Mouse (Mus musculus) cerebellum, postnatal 36 days (tissue): Measurements from ENCODE around the gene Gm48552.
A peak's percentile ranks its signal among the peaks of the same experiment; 100 is the strongest.

ENCODE experiments used
- DNase-seq, 2 experiments: peaks; one replicate each; pipeline ENCODE4 v3.0.0; 2021 to 2022; ENCODE audit warnings: mixed read lengths in 2 of 2

Gm48552 gene

GRCm38 (mm10) chr10:81362336-81362949 lies 26.4 kb upstream of the Gm48552 start:
- DNase-seq: no peak

DNA sequence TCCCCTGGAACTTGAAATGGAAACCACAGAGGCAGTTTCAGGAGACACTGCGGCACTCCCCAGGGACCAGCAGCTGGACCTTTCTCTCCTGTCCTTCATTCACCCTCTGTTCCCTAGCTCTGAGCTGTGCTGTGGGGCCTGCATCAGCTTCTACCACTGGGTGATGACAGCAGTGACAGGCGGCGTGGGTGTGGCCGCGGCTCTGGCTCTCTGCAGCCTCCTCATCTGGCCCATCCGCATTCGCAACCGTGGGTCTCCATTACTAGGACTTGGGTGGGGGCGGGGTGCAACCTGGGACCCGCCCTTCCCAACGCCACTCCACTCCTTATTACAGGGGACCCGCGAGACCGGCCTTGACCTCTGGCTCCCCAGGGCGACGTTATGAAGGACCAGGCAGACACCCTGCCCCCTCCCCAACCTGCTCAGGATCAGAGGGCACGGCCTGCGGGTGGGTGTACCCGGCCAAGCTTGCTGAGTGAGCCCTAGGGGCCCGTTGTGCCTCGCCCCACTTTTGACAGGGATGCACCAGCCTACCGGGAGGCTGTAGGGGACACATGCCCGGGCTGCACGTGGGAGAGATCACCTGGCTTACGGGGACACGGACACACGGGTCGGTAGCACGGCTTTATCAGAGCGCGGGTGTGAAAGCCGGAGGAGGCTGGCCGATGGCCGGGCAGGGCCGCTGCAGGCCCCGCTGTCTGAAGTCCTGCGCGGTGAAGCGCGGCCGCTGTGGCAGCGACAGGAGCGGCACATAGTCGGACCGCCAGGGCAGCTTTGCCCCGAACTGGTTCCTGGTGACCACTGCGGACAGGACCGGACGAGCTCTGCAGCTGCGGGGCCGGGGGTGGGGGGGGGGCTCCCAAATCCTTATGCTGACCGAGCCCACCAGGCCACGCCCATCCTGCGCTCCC lies 25.1 kb upstream of the Gm48552 start:
- DNase-seq: no peak

- no peak for DNase-seq
Measured at GRCm38 (mm10) chr10:81364666-81365065, 24.1 kb upstream of the Gm48552 start.

GRCm38 (mm10) chr10:81365073-81365472 lies 23.7 kb upstream of the Gm48552 start:
- DNase-seq: no peak

GRCm38 (mm10) chr10:81365672-81366476 lies 22.9 kb upstream of the Gm48552 start, which contains the start of gene 4930404N11Rik:
TSS of gene 4930404N11Rik (minus strand) at chr10:81365816.
- no peak for DNase-seq

DNA sequence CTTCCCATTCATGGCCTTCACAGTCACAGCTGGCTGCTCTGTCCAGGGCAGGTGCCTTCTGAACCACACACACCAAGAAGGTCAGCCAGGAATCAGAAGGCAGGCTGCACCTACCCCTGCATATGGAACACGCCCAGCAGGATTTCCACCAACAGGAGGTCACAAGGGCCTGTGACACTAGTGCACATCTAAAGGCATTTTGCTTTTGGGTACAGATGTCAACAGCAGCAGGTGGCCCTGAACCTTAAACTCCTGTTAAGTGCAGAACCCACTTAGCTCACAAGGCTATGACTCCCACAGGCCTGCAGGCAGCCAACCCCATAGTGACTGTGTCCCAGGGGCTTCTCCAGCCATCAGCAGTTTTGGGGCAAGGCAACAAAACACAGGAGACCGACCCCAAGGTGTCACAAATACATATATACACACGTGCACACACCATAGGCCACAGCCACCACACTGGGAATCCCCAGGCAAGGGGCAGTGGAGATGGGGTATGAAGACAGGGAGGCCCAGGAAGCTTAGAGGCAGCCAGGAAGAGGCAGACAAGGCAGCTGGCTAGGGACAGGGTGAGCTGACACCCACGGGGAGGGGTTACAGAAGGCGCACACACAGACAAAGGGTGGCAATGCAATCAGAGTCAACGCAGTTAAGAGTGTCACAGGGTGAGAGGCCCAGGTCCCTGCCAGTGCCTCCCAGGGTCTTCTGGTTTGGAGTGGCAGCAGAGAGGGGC lies 22.2 kb upstream of the Gm48552 start:
- DNase-seq: no peak

- DNase-seq: no peak
Measured at GRCm38 (mm10) chr10:81367207-81367495, 21.7 kb upstream of the Gm48552 start.

DNA sequence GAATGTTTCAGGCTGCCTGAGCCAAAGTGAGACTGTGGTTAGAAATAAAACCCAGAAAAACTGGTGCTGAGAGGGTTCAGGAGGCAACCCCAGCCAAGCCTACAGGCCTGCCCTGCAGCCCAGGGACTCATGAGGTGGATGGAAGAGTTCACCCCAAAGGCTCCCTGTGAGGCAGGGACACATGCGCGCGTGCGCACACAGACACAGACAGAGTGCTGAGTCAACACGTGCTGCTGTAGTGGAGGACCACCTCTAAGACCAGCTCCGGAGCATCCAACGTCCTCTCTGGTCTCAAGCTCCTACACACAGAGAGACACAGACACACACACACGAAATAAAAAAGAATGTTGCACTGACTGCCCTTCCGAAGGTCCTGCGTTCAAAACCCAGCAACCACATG lies 13.5 kb upstream of the Gm48552 start:
- no peak for DNase-seq

DNA sequence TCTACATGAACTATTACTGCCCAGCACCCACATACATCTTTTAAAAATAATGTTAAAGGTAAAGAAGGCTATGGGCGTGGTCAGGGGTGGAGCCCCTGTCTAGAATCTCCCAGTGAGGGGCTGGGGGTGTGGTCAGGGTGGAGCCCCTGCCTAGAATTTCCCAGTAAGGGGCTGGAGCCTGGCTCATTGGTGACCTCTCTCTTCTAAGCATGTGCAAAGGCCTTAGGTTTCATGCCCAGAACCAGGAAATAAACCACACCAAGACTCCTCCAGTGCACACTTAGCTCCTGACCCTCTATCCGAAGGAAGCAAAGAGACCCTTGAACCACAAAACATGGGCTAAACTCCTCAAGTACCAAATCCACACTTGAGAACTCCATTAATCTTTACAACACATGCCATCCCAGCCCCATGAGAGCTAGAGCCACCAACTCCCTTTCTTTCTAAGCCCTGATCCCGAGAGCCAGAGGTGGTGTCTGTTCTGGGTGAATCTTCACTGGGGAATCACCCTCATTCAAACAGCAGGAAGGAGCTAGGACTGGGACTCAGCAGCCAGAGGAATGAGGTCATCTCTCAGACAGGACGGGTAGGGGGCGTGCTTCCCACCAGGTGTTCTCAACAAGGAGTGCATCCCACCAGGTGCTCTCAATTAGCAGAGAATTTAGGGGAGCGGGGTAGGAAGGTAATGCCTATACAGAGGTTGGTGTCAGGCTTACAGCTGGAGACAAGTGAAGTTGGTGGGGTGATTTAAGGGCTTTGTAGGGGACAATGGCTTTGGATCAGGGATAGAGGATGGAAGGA lies 12.0 kb upstream of the Gm48552 start:
- no peak for DNase-seq

DNA sequence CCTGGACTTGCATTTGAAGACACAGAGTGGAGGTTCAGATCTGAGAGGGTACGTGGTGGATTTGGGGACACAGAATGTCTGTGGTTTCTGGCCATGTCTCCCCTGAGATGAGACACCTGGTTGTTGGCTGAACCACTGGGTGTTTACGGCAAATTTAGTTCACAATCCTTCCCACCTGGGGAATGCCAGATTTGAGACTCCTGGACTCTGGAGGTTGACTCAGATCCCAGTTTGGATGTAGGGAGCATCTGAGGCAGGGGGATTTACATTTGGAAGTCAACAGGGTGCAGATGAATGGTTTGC lies 11.5 kb upstream of the Gm48552 start:
- DNase-seq: no peak

- no peak for DNase-seq
Measured at GRCm38 (mm10) chr10:81377793-81378552, 10.8 kb upstream of the Gm48552 start, which contains the start of gene Fzr1. TSS of gene Fzr1 (minus strand) at chr10:81378516.

GRCm38 (mm10) chr10:81378553-81379182 lies 10.1 kb upstream of the Gm48552 start:
- DNase-seq: peak; percentile 100

GRCm38 (mm10) chr10:81379183-81379553 lies 9.6 kb upstream of the Gm48552 start:
- no peak for DNase-seq

DNA sequence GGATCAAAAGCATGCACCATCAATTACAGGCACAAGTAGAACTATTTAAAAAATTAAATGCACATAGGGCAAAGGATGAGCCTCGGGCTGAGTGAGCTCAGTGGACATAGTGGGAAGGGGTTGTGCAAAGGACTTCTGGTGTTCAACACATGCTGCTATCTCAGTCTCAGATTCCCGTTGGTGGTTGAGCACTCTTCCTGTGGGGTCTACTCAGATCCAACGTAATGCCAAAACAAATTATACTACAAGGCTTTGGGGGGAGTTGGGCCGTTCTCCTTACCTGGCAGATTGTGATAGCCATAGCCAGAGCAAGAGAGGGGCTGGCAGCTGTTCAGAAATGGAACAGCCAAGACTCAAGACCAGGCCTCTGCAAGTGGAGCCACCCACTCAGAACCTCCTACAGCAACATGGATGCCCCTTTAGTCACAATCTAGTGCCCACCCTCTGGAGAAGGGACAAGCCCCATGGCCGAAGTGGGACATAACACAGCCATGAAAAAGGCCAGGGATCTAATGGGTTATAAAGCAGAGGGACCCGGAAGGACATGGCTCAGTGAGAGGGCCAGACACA lies 8.9 kb upstream of the Gm48552 start:
- no peak for DNase-seq

- no peak for DNase-seq
Measured at GRCm38 (mm10) chr10:81382039-81382438, 6.8 kb upstream of the Gm48552 start.

DNA sequence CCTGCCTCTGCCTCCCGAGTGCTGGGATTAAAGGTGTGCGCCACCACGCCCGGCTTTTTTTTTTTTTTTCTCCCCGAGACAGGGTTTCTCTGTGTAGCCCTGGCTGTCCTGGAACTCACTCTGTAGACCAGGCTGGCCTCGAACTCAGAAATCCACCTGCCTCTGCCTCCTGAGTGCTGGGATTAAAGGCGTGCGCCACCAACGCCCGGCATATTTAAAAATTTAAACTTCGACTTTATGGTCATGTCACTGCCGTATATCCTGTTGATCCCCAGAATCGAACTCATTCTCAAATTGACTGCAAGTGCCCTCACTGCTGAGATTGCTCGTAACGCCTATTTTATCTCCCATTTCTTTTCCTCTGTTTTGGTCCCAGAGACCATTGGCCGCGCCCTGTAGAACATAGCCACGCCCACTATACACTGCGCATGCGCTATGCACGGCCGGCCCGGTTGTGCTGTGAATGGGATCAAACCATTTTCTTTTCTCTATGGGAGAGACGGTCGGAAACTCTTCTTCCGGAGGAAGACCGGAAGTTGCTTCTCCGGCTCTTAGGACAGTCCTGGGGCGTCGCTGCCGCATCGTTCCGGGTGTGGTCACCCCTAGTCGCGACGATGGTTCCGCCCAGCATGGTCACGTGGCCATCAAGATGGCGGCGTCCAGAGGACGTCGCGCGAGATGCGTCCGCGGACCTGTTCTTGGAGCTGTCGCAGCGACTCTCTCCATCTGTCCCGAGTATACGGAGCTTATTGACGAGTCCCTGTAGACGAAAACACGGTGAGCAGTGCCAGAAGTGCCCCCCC lies 4.8 kb upstream of the Gm48552 start, which contains the start of the genes Dohh and Gm48551:
TSS of gene Dohh (plus strand) at position 627 of the 803 bp plus-strand sequence.
TSS of gene Gm48551 (plus strand) at position 665 of the 803 bp plus-strand sequence.
- peak; percentile 99 to 100 for DNase-seq

DNA sequence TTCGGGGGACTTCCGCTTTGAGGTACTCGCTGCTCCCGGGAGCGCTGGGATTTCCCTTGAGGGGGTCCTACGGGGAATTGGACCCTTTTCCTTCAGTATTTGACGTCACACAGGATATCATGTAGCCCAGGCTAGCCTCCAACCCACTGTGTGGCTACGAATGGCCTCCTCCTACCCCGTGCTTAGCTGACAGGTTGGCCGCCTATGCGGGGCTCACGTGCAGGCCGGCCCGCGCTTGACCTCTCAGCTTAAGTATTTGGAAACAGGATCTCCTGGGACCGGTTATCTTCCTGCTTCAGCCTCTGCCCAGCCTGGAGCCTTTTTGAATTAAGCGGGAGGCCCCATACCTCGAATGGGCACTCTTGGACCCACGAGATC lies 4.2 kb upstream of the Gm48552 start:
- no peak for DNase-seq

- DNase-seq: no peak
Measured at GRCm38 (mm10) chr10:81385603-81386306, 3.0 kb upstream of the Gm48552 start.

- DNase-seq: no peak
Measured at GRCm38 (mm10) chr10:81387716-81388115, 1.1 kb upstream of the Gm48552 start.
